Mouse (Mus musculus) liver, postnatal 0 days (tissue): ENCODE results near the gene Rffl.

ENCODE experiments used
- CTCF ChIP-seq: sonication (generic); IDR thresholded peaks from 2 replicates; pipeline ENCODE4 v1.5.1; 2016; ENCODE audit warnings: antibody characterized with exemption, low read depth
- EP300 ChIP-seq: IDR thresholded peaks from 2 replicates; pipeline ENCODE4 v1.6.1; 2016; ENCODE audit warnings: antibody characterized with exemption, low read depth, mild to moderate bottlenecking

- TF ChIP-seq CTCF (no peak), EP300 (no peak)
Measured at GRCm38 (mm10) chr11:82891936-82892335, 20.9 kb upstream of the Rffl start, which contains the start of gene Fndc8.
